Mouse (Mus musculus): Measurements from ENCODE around the gene Hsd17b3. TPM values are rescaled to one million over a fixed set of nuclear protein-coding genes. Genes with fewer than 3 reads are reported as not detected.

Gene Hsd17b3
- not detected in 2 replicates for polyA plus RNA-seq (2015; fragmentation: Nextera tagmentation; extraction: Ambion mirVana)

- Histone ChIP-seq H3K4me2 (ENCODE audit: low read length) (no peak within 1 kb of the TSS), H3K9me3 (ENCODE audit: control insufficient read depth, low read length) (no peaks in the 10 kb centered on the region), H3K27ac (ENCODE audit: low read depth, low read length) (no peak within 1 kb of the TSS), H3K4me1 (ENCODE audit: control insufficient read depth, insufficient read depth, low read depth, low read length) (no peaks in the 10 kb centered on the region), H3K27me3 (replicated peaks; ENCODE audit: control insufficient read depth, insufficient read depth, low read length) (no peaks in the 10 kb centered on the region), H3K36me3 (ENCODE audit: control insufficient read depth, insufficient read depth, low read length) (no peaks in the 10 kb centered on the region), H3K9ac (ENCODE audit: low read depth, low read length) (no peak within 1 kb of the TSS), H3K4me3 (ENCODE audit: low read length) (no peak within 1 kb of the TSS)
- no peak for ATAC-seq
- 85% methylated on average over 4 of the region's 4 CpGs for WGBS
Observed at GRCm38 (mm10) chr13:64089130-64089529, at the start of gene Hsd17b3. TSS of gene Hsd17b3 (minus strand) at chr13:64089230.

- Histone ChIP-seq H3K4me2 (ENCODE audit: low read length) (peak overlapping the region; percentile 87), H3K9me3 (ENCODE audit: control insufficient read depth, low read length) (no peaks in the 10 kb centered on the region), H3K27me3 (replicated peaks; ENCODE audit: control insufficient read depth, insufficient read depth, low read length) (no peaks in the 10 kb centered on the region), H3K36me3 (ENCODE audit: control insufficient read depth, insufficient read depth, low read length) (no peaks in the 10 kb centered on the region), H3K27ac (ENCODE audit: low read depth, low read length) (no peak overlapping the region), H3K4me3 (ENCODE audit: low read length) (peak overlapping the region; percentile 53), H3K9ac (ENCODE audit: low read depth, low read length) (peak overlapping the region; percentile 63; the same call in 1 of the 2 replicates), H3K4me1 (ENCODE audit: control insufficient read depth, insufficient read depth, low read depth, low read length) (peaks cover 5% of the 10 kb centered on the region; the same call in 1 of the 2 replicates)
- ATAC-seq, result peak; percentile 80
- 42% methylated on average over 15 of the region's 15 CpGs for WGBS
Observed at GRCm38 (mm10) chr13:64129616-64130375, 40.8 kb upstream of the Hsd17b3 start.

- Histone ChIP-seq H3K36me3 (ENCODE audit: control insufficient read depth, insufficient read depth, low read length) (no peaks in the 10 kb centered on the region), H3K4me2 (ENCODE audit: low read length) (peak within 1 kb of the TSS; percentile 87), H3K4me1 (ENCODE audit: control insufficient read depth, insufficient read depth, low read depth, low read length) (peaks cover 5% of the 10 kb centered on the region; the same call in 1 of the 2 replicates), H3K27ac (ENCODE audit: low read depth, low read length) (no peak within 1 kb of the TSS), H3K27me3 (replicated peaks; ENCODE audit: control insufficient read depth, insufficient read depth, low read length) (no peaks in the 10 kb centered on the region), H3K9ac (ENCODE audit: low read depth, low read length) (peak within 1 kb of the TSS; percentile 63), H3K4me3 (ENCODE audit: low read length) (peak within 1 kb of the TSS; percentile 53), H3K9me3 (ENCODE audit: control insufficient read depth, low read length) (no peaks in the 10 kb centered on the region)
- peak; percentile 84 for ATAC-seq
- WGBS, result 15% methylated on average over 26 of the region's 44 CpGs
Observed at GRCm38 (mm10) chr13:64128858-64129615, 40.0 kb upstream of the Hsd17b3 start, which contains the start of gene Slc35d2. TSS of gene Slc35d2 (minus strand) at chr13:64129368.

GRCm38 (mm10) chr13:64126316-64126715 lies 37.3 kb upstream of the Hsd17b3 start:
- WGBS, result 57% methylated on average over 4 of the region's 4 CpGs
- no peaks in the 10 kb centered on the region for H3K36me3 ChIP-seq (ENCODE audit: control insufficient read depth, insufficient read depth, low read length)
- no peaks in the 10 kb centered on the region for H3K27me3 ChIP-seq (replicated peaks; ENCODE audit: control insufficient read depth, insufficient read depth, low read length)
- no peak overlapping the region for H3K4me3 ChIP-seq (ENCODE audit: low read length)
- no peak overlapping the region for H3K4me2 ChIP-seq (ENCODE audit: low read length)
- H3K9ac ChIP-seq (ENCODE audit: low read depth, low read length), result no peak overlapping the region
- peaks cover 5% of the 10 kb centered on the region; the same call in 1 of the 2 replicates for H3K4me1 ChIP-seq (ENCODE audit: control insufficient read depth, insufficient read depth, low read depth, low read length)
- ATAC-seq, result no peak
- no peak overlapping the region for H3K27ac ChIP-seq (ENCODE audit: low read depth, low read length)
- H3K9me3 ChIP-seq (ENCODE audit: control insufficient read depth, low read length), result peaks cover 4% of the 10 kb centered on the region

GRCm38 (mm10) chr13:64124886-64125285 lies 35.9 kb upstream of the Hsd17b3 start:
- ATAC-seq, result no peak
- no peak overlapping the region for H3K27ac ChIP-seq (ENCODE audit: low read depth, low read length)
- peaks cover 5% of the 10 kb centered on the region; the same call in 1 of the 2 replicates for H3K4me1 ChIP-seq (ENCODE audit: control insufficient read depth, insufficient read depth, low read depth, low read length)
- no peaks in the 10 kb centered on the region for H3K36me3 ChIP-seq (ENCODE audit: control insufficient read depth, insufficient read depth, low read length)
- H3K4me2 ChIP-seq (ENCODE audit: low read length), result no peak overlapping the region
- 91% methylated on average over 6 of the region's 6 CpGs for WGBS
- no peaks in the 10 kb centered on the region for H3K27me3 ChIP-seq (replicated peaks; ENCODE audit: control insufficient read depth, insufficient read depth, low read length)
- H3K4me3 ChIP-seq (ENCODE audit: low read length), result no peak overlapping the region
- peaks cover 4% of the 10 kb centered on the region for H3K9me3 ChIP-seq (ENCODE audit: control insufficient read depth, low read length)
- no peak overlapping the region for H3K9ac ChIP-seq (ENCODE audit: low read depth, low read length)

GRCm38 (mm10) chr13:64123491-64124188 lies 34.6 kb upstream of the Hsd17b3 start:
- ATAC-seq, result no peak
- WGBS, result 32% methylated on average over 6 of the region's 6 CpGs
- no peak overlapping the region for H3K9ac ChIP-seq (ENCODE audit: low read depth, low read length)
- no peak overlapping the region for H3K4me2 ChIP-seq (ENCODE audit: low read length)
- no peak overlapping the region for H3K27ac ChIP-seq (ENCODE audit: low read depth, low read length)
- H3K4me3 ChIP-seq (ENCODE audit: low read length), result no peak overlapping the region
- H3K27me3 ChIP-seq (replicated peaks; ENCODE audit: control insufficient read depth, insufficient read depth, low read length), result no peaks in the 10 kb centered on the region
- no peaks in the 10 kb centered on the region for H3K4me1 ChIP-seq (ENCODE audit: control insufficient read depth, insufficient read depth, low read depth, low read length)
- H3K9me3 ChIP-seq (ENCODE audit: control insufficient read depth, low read length), result peaks cover 4% of the 10 kb centered on the region
- H3K36me3 ChIP-seq (ENCODE audit: control insufficient read depth, insufficient read depth, low read length), result no peaks in the 10 kb centered on the region

GRCm38 (mm10) chr13:64120760-64121159 lies 31.7 kb upstream of the Hsd17b3 start:
- Histone ChIP-seq H3K9me3 (ENCODE audit: control insufficient read depth, low read length) (peaks cover 4% of the 10 kb centered on the region), H3K4me3 (ENCODE audit: low read length) (no peak overlapping the region), H3K4me1 (ENCODE audit: control insufficient read depth, insufficient read depth, low read depth, low read length) (no peaks in the 10 kb centered on the region), H3K27ac (ENCODE audit: low read depth, low read length) (no peak overlapping the region), H3K4me2 (ENCODE audit: low read length) (no peak overlapping the region), H3K27me3 (replicated peaks; ENCODE audit: control insufficient read depth, insufficient read depth, low read length) (no peaks in the 10 kb centered on the region), H3K9ac (ENCODE audit: low read depth, low read length) (no peak overlapping the region), H3K36me3 (ENCODE audit: control insufficient read depth, insufficient read depth, low read length) (no peaks in the 10 kb centered on the region)
- WGBS, result 59% methylated on average over 4 of the region's 4 CpGs
- ATAC-seq, result no peak

- Histone ChIP-seq H3K4me1 (ENCODE audit: control insufficient read depth, insufficient read depth, low read depth, low read length) (no peaks in the 10 kb centered on the region), H3K9me3 (ENCODE audit: control insufficient read depth, low read length) (no peaks in the 10 kb centered on the region), H3K36me3 (ENCODE audit: control insufficient read depth, insufficient read depth, low read length) (no peaks in the 10 kb centered on the region), H3K4me3 (ENCODE audit: low read length) (no peak overlapping the region), H3K4me2 (ENCODE audit: low read length) (no peak overlapping the region), H3K27ac (ENCODE audit: low read depth, low read length) (no peak overlapping the region), H3K27me3 (replicated peaks; ENCODE audit: control insufficient read depth, insufficient read depth, low read length) (no peaks in the 10 kb centered on the region), H3K9ac (ENCODE audit: low read depth, low read length) (no peak overlapping the region)
- no peak for ATAC-seq
- WGBS, result 62% methylated on average over 2 of the region's 2 CpGs
Observed at GRCm38 (mm10) chr13:64117442-64117841, 28.4 kb upstream of the Hsd17b3 start.
